Mouse (Mus musculus) kidney, adult 2 months (tissue): ENCODE results near the gene Hoxc12.

Source experiments
- CTCF ChIP-seq: fragments of 200-500 bp; conservative IDR thresholded peaks from 2 replicates; pipeline ENCODE4 v1.5.1; 2011; ENCODE audit warnings: low read depth, mild to moderate bottlenecking, control low read depth, low read length, moderate library complexity, mixed read lengths; ENCODE audit not compliant: insufficient read depth, insufficient read length
- POLR2A ChIP-seq: fragments of 200-500 bp; IDR thresholded peaks from one replicate; pipeline ENCODE4 v1.6.1; 2011; ENCODE audit warnings: low read depth, low read length, control low read depth

DNA sequence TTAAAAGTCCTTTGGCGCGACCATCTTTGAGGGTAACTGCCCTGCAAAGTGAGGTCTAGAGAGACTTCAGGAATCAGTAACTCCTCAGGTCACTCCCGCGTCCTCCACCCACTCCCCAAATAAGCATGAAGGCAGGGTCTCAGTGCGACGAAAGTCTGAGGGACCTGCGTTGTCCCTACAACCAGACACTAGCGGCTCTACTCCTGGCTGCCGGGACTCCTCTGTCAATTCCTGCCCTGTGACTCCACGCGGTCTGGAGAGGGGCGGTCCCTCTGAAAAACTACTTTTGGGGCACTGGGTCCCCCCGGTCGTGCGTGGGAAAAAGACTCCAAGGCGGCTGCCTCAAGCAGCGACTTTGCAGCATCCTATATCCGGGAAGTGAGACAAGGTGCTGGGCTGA lies 26.5 kb upstream of the Hoxc12 start:
- TF ChIP-seq POLR2A, result no peak
- TF ChIP-seq CTCF, result no peak
